Mouse (Mus musculus): Measurements from ENCODE around the gene Mrps33. TPM values are rescaled to one million over a fixed set of nuclear protein-coding genes. Genes with fewer than 3 reads are reported as not detected.

The Mrps33 gene
- polyA plus RNA-seq, 2 experiments from 2014 or later, result 166 to 224 TPM

GRCm38 (mm10) chr6:39778506-39778905 lies 32.3 kb downstream of the Mrps33 start:
- ATAC-seq, result no peak

- no peak for ATAC-seq
Measured at GRCm38 (mm10) chr6:39776275-39776674, 34.5 kb downstream of the Mrps33 start.

DNA sequence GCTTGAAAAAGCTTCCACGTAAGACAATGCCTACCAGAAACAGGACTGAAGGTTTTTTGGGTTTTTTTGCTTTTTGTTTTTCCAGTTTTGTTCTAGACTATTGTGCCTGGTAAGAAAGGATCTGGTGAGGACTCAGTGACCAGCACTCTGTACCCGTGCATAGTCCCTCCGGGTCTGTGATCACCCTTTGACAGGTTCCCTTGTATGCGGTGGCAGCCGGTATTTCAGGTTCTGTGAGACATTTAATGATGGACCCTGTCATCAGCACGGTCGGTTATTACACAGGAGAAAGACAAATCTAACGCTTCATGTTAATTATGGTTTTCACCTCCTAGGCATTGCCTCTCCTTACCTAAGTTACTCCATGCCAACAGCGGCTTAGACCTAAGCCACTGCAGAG lies 35.8 kb downstream of the Mrps33 start:
- no peak for ATAC-seq

- no peak for ATAC-seq
Measured at GRCm38 (mm10) chr6:39757229-39757628, 53.6 kb downstream of the Mrps33 start.

Other genes with a start within 250 kb of the Mrps33 start
- 10 to 100 TPM; 21.6 to 27.7 TPM for gene Adck2, start 237.1 kb downstream of the Mrps33 start, polyA plus RNA-seq (2017; shearing (Covaris generic))
- gene Gm42420, start 225.2 kb downstream of the Mrps33 start, polyA plus RNA-seq (2017; shearing (Covaris generic)), result 1 to 10 TPM in 1 of 2 experiments, not detected in 1; 2.4 TPM
- 10 to 100 TPM; 91.9 to 92.5 TPM for gene Ndufb2, start 218.4 kb downstream of the Mrps33 start, polyA plus RNA-seq (2017; shearing (Covaris generic))
- gene Braf, start 85.5 kb downstream of the Mrps33 start, polyA plus RNA-seq (2017; shearing (Covaris generic)), result 10 to 100 TPM; 15.0 to 15.6 TPM
- not detected for gene Tmem178b, start 62.3 kb upstream of the Mrps33 start, polyA plus RNA-seq (2017; shearing (Covaris generic))

Data from activated CD4-positive, CD25-positive, alpha-beta regulatory T cell, adult 4 months (primary cell).